Mouse (Mus musculus) brain, adult 10 weeks (tissue): ENCODE results near the gene 1700023F06Rik. TPM values are rescaled to one million over a fixed set of nuclear protein-coding genes. Genes with fewer than 3 reads are reported as not detected.

Source experiments
- polyA plus RNA-seq: library from polyadenylated mRNA; stranded (reverse); fragments of 350-450 nt; fragmentation: Illumina TruSeq; extraction: RNeasy Lipid Tissue Mini Kit (QIAGEN cat#74804); gene quantifications from one replicate; pipeline ENCODE4 v1.2.3, GENCODE M21; 2015; ENCODE audit warnings: low read depth, low replicate concordance

The 1700023F06Rik gene
- polyA plus RNA-seq = 2.3 TPM

GRCm38 (mm10) chr11:103208458-103208857 lies at the start of gene 1700023F06Rik:
Gene 1700023F06Rik (minus strand): TSS chr11:103208558.

DNA sequence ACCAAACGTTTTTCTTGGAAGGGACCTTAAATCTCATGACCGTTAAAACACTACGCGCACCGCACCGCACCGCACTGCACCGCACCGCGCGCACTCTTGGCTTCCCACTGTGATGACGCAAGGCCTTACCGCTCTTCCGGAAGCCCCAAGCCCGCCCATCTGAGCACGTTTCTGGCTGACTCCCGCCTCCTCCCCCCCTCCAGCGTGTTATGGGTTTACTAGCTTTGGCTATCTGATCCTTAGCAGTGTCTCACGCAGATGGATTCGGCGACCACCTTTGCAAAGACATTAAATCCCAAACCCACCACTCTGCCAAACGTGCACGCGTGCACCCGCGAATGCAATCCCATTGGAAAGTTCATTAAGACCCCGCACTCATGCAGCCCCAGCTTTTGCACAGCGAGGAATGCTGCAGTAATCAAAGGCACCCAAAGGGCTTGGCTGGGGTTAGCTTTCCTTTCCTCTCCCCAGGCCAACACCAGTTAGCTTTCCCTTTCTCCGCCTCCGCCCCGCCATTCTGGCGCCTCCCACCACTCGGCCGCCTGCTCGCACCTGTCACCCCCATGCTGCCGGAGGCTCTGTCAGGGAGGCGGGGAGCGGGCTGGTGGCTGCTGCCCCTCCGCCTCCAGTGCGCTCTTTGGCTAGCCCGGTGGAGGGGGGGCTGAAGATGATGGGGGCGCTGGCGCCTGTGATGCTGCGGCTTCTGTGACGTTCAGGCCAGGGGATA lies 9.6 kb upstream of the 1700023F06Rik start, which contains the start of gene Spata32:
Gene Spata32 (minus strand): TSS at position 643 of the 727 bp plus-strand sequence.

DNA sequence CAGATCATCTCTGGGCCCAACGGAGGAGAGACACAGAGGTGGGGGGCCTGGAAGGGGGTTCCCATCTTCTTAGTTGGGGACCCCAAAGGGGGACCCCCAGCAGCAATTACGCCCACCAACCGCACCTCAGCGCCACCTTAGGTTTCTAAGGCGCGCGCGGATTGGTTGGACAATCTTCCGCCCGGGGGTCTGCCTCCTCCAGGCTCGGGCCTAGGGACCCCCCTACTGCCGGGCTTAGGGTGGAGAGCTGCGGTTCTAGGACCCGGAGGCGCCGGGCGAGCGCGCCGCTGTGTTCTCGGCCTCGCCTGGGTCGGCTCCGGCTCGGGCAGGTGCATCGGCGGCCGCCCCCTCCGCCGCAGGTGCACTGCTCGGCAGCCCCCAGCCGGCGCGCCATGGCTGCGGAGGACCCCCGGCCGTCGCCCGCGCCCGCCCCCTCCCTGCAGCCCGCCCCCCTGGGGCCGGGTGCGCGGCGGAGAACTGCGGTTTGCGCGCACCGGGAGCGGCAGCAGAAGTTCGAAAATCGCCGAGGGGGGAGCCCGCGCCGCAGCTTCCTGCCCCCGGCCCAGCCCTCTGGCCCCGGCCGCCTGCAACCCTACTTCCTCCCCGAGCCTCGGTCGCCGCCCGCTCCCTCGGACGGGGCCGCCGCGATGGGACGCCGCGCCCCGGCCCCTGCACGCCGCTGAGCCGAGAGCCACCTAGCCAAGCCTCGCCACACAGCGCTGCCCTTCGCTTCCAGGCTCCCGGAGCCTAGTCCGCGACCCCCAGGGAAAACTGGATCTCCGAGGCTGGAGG lies 37.7 kb downstream of the 1700023F06Rik start, which contains the start of gene Fmnl1:
Gene Fmnl1 (plus strand): TSS at position 614 of the 792 bp plus-strand sequence.

Other genes starting within 250 kb of the 1700023F06Rik start
- gene Nmt1, start 180.4 kb downstream of the 1700023F06Rik start, polyA plus RNA-seq = 87.5 TPM
- 42.0 TPM for gene Dcakd, start 180.2 kb downstream of the 1700023F06Rik start, polyA plus RNA-seq
- 12.3 TPM for gene Plcd3, start 106.9 kb downstream of the 1700023F06Rik start, polyA plus RNA-seq
- gene Acbd4, start 106.9 kb downstream of the 1700023F06Rik start, polyA plus RNA-seq = 55.3 TPM
- 34.8 TPM for gene Hexim1, start 92.3 kb downstream of the 1700023F06Rik start, polyA plus RNA-seq
- 18.1 TPM for gene Hexim2, start 76.1 kb downstream of the 1700023F06Rik start, polyA plus RNA-seq
- gene Fmnl1, start 37.5 kb downstream of the 1700023F06Rik start, polyA plus RNA-seq = 100 TPM
- gene Spata32, start 9.9 kb upstream of the 1700023F06Rik start, polyA plus RNA-seq = 0.71 TPM
- gene Map3k14, start 58.9 kb upstream of the 1700023F06Rik start, polyA plus RNA-seq = 3.1 TPM
- 10.3 TPM for gene Arhgap27, start 155.1 kb upstream of the 1700023F06Rik start, polyA plus RNA-seq
- 10.1 TPM for gene Plekhm1, start 204.1 kb upstream of the 1700023F06Rik start, polyA plus RNA-seq